Mouse (Mus musculus) thymus, postnatal 0 days (tissue): ENCODE data around the gene Zfp488. TPM values are rescaled to one million over a fixed set of nuclear protein-coding genes. Genes with fewer than 3 reads are reported as not detected.

Source experiments
- DNase-seq: peaks from one replicate; pipeline ENCODE4 v3.0.0-alpha.2; 2015; ENCODE audit warnings: low spot score
- polyA plus RNA-seq: library from polyadenylated mRNA; unstranded; fragments of >200 nt; fragmentation: Nextera tagmentation; extraction: Ambion mirVana; gene quantifications from 2 replicates; pipeline ENCODE4 v1.2.1, GENCODE M21; 2015

Zfp488 gene
- not detected in 2 replicates for polyA plus RNA-seq

GRCm38 (mm10) chr14:33978604-33979059 lies at the start of gene Zfp488:
Gene Zfp488, minus strand, starts transcription at chr14:33978764.
- no peak for DNase-seq

- DNase-seq, result no peak
Observed at GRCm38 (mm10) chr14:34026710-34027109, 48.1 kb upstream of the Zfp488 start.

GRCm38 (mm10) chr14:34016938-34017337 lies 38.4 kb upstream of the Zfp488 start:
- no peak for DNase-seq

- DNase-seq, result no peak
Observed at GRCm38 (mm10) chr14:34016381-34016780, 37.8 kb upstream of the Zfp488 start, which contains the start of gene Gm5460. Gene Gm5460, plus strand, starts transcription at chr14:34016758.

- no peak for DNase-seq
Observed at GRCm38 (mm10) chr14:34015063-34015462, 36.5 kb upstream of the Zfp488 start, which contains the start of gene Gm30083. Gene Gm30083, minus strand, starts transcription at chr14:34015182.

GRCm38 (mm10) chr14:34002358-34002757 lies 23.8 kb upstream of the Zfp488 start:
- DNase-seq, result no peak

GRCm38 (mm10) chr14:34001445-34001844 lies 22.9 kb upstream of the Zfp488 start:
- DNase-seq, result no peak

GRCm38 (mm10) chr14:34000076-34000475 lies 21.5 kb upstream of the Zfp488 start:
- no peak for DNase-seq

GRCm38 (mm10) chr14:33997427-33997826 lies 18.9 kb upstream of the Zfp488 start:
- DNase-seq, result no peak

GRCm38 (mm10) chr14:33993521-33994289 lies 15.1 kb upstream of the Zfp488 start:
- no peak for DNase-seq

- DNase-seq, result no peak
Observed at GRCm38 (mm10) chr14:33993051-33993450, 14.5 kb upstream of the Zfp488 start.

- DNase-seq, result no peak
Observed at GRCm38 (mm10) chr14:33991971-33992370, 13.4 kb upstream of the Zfp488 start.

GRCm38 (mm10) chr14:33989201-33989600 lies 10.6 kb upstream of the Zfp488 start:
- no peak for DNase-seq

GRCm38 (mm10) chr14:33977748-33978147 lies 816 bp downstream of the Zfp488 start:
- no peak for DNase-seq

GRCm38 (mm10) chr14:33974752-33975151 lies 3.8 kb downstream of the Zfp488 start:
- no peak for DNase-seq

- DNase-seq, result no peak
Observed at GRCm38 (mm10) chr14:33972679-33973078, 5.9 kb downstream of the Zfp488 start.

GRCm38 (mm10) chr14:33965675-33966074 lies 12.9 kb downstream of the Zfp488 start:
- no peak for DNase-seq

GRCm38 (mm10) chr14:33959341-33959740 lies 19.2 kb downstream of the Zfp488 start:
- DNase-seq, result peak; percentile 9

GRCm38 (mm10) chr14:33958841-33959240 lies 19.7 kb downstream of the Zfp488 start:
- DNase-seq, result no peak

- DNase-seq, result no peak
Observed at GRCm38 (mm10) chr14:33958186-33958585, 20.4 kb downstream of the Zfp488 start.

GRCm38 (mm10) chr14:33956055-33956454 lies 22.5 kb downstream of the Zfp488 start:
- DNase-seq, result no peak

- no peak for DNase-seq
Observed at GRCm38 (mm10) chr14:33953761-33954160, 24.8 kb downstream of the Zfp488 start, which contains the start of gene Rbp3. Gene Rbp3, plus strand, starts transcription at chr14:33954003.
